Mouse (Mus musculus): Measurements from ENCODE around the gene Abl2. TPM values are rescaled to one million over a fixed set of nuclear protein-coding genes. Genes with fewer than 3 reads are reported as not detected.

Abl2 gene
- polyA plus RNA-seq, 1 experiment from 2014 or later, result 6.9 TPM

GRCm38 (mm10) chr1:156673476-156674194 lies 115.0 kb downstream of the Abl2 start:
- peaks cover 4% of the 10 kb centered on the region; the same call in 1 of the 2 replicates for H3K4me1 ChIP-seq (ENCODE audit: control insufficient read depth, insufficient read depth, low read length)
- ATAC-seq (ENCODE audit: insufficient number of reproducible peaks, insufficient read depth, low FRiP score, low read depth), result 0 out of 2 replicates have a peak, but pooled peaks have one; percentile 21
- H3K4me2 ChIP-seq (replicated peaks; ENCODE audit: low read depth, low read length), result peak overlapping the region; percentile 97
- H3K27me3 ChIP-seq (ENCODE audit: control insufficient read depth, insufficient read depth, low read length), result no peaks in the 10 kb centered on the region
- H3K9me3 ChIP-seq (ENCODE audit: control insufficient read depth, low read depth, low read length), result no peaks in the 10 kb centered on the region
- peak overlapping the region; percentile 51 for H3K4me3 ChIP-seq (ENCODE audit: low read depth, low read length)
- H3K9ac ChIP-seq (replicated peaks; ENCODE audit: low read depth, low read length), result peak overlapping the region; percentile 33
- no peaks in the 10 kb centered on the region for H3K36me3 ChIP-seq (ENCODE audit: control insufficient read depth, insufficient read depth, low read length)
- 2% methylated on average over 29 of the region's 29 CpGs for WGBS
- H3K27ac ChIP-seq (ENCODE audit: low read length), result no peak overlapping the region

DNA sequence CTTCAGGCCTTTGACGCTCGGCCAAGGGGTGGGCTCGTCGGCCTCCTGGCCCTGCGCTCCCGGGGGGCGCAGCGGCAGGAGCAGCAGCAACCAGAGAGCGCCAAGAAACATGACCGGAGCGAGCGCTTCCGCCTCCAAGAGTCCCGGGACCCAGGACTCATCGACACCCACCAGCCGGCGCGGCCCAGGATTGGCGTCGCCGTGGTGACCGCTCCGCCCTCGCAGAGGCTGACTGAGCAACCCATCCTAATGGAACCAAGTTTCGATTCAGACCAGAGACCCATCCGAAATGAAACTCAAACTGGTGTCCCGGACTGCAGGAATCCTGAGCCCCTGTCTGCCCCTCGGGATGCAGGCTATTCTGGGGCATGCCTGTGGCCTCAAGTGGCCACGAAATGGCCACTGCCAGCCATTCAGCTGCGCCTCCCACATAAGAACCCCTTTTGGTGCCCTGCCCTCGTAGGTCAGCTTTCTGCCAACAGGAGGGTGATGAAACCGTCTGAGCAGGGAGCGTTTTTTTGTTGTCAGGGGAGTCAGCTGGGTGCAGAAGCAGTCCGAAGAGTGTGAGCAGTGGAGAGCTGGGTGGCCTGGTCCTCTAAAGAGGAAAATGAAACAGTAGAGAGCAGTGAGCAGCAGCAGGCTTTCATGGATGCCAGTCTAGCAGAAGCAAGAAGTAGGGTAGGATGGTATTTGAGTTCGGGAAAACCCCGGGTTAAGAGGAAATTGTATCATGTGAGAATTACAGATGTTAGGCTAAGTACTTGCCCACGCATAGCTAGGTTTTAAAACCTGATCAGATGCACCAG lies 115.8 kb downstream of the Abl2 start, which contains the start of gene Tor3a:
Tor3a (minus strand) TSS at position 162 of the 806 bp plus-strand sequence.
- ATAC-seq (ENCODE audit: insufficient number of reproducible peaks, insufficient read depth, low FRiP score, low read depth), result peak; percentile 85
- Histone ChIP-seq H3K4me1 (ENCODE audit: control insufficient read depth, insufficient read depth, low read length) (peaks cover 4% of the 10 kb centered on the region; the same call in 1 of the 2 replicates), H3K36me3 (ENCODE audit: control insufficient read depth, insufficient read depth, low read length) (0 out of 2 replicates have a peak, but pooled peaks cover 1% of the 10 kb centered on the region), H3K27me3 (ENCODE audit: control insufficient read depth, insufficient read depth, low read length) (no peaks in the 10 kb centered on the region), H3K4me3 (ENCODE audit: low read depth, low read length) (peak within 1 kb of the TSS; percentile 51), H3K9ac (replicated peaks; ENCODE audit: low read depth, low read length) (peak within 1 kb of the TSS; percentile 33), H3K9me3 (ENCODE audit: control insufficient read depth, low read depth, low read length) (no peaks in the 10 kb centered on the region), H3K27ac (ENCODE audit: low read length) (no peak within 1 kb of the TSS), H3K4me2 (replicated peaks; ENCODE audit: low read depth, low read length) (peak within 1 kb of the TSS; percentile 97)
- WGBS, result 9% methylated on average over 37 of the region's 37 CpGs

- Histone ChIP-seq H3K4me1 (ENCODE audit: control insufficient read depth, insufficient read depth, low read length) (peaks cover 4% of the 10 kb centered on the region; the same call in 1 of the 2 replicates), H3K4me3 (ENCODE audit: low read depth, low read length) (no peak overlapping the region), H3K27ac (ENCODE audit: low read length) (no peak overlapping the region), H3K36me3 (ENCODE audit: control insufficient read depth, insufficient read depth, low read length) (peaks cover 13% of the 10 kb centered on the region), H3K4me2 (replicated peaks; ENCODE audit: low read depth, low read length) (no peak overlapping the region), H3K9ac (replicated peaks; ENCODE audit: low read depth, low read length) (no peak overlapping the region), H3K27me3 (ENCODE audit: control insufficient read depth, insufficient read depth, low read length) (no peaks in the 10 kb centered on the region), H3K9me3 (ENCODE audit: control insufficient read depth, low read depth, low read length) (no peaks in the 10 kb centered on the region)
- 37% methylated on average over 12 of the region's 12 CpGs for WGBS
- no peak for ATAC-seq (ENCODE audit: insufficient number of reproducible peaks, insufficient read depth, low FRiP score, low read depth)
These were observed 117.6 kb downstream of the Abl2 start for GRCm38 (mm10) chr1:156676171-156676570.

GRCm38 (mm10) chr1:156676596-156676995 lies 118.0 kb downstream of the Abl2 start:
- Histone ChIP-seq H3K9ac (replicated peaks; ENCODE audit: low read depth, low read length) (no peak overlapping the region), H3K4me3 (ENCODE audit: low read depth, low read length) (no peak overlapping the region), H3K4me2 (replicated peaks; ENCODE audit: low read depth, low read length) (no peak overlapping the region), H3K9me3 (ENCODE audit: control insufficient read depth, low read depth, low read length) (no peaks in the 10 kb centered on the region), H3K27ac (ENCODE audit: low read length) (no peak overlapping the region), H3K27me3 (ENCODE audit: control insufficient read depth, insufficient read depth, low read length) (no peaks in the 10 kb centered on the region), H3K36me3 (ENCODE audit: control insufficient read depth, insufficient read depth, low read length) (peaks cover 15% of the 10 kb centered on the region), H3K4me1 (ENCODE audit: control insufficient read depth, insufficient read depth, low read length) (peaks cover 4% of the 10 kb centered on the region; the same call in 1 of the 2 replicates)
- WGBS, result 83% methylated on average over 5 of the region's 5 CpGs
- no peak for ATAC-seq (ENCODE audit: insufficient number of reproducible peaks, insufficient read depth, low FRiP score, low read depth)

- Histone ChIP-seq H3K9ac (replicated peaks; ENCODE audit: low read depth, low read length) (no peak overlapping the region), H3K4me2 (replicated peaks; ENCODE audit: low read depth, low read length) (no peak overlapping the region), H3K9me3 (ENCODE audit: control insufficient read depth, low read depth, low read length) (no peaks in the 10 kb centered on the region), H3K4me1 (ENCODE audit: control insufficient read depth, insufficient read depth, low read length) (peaks cover 4% of the 10 kb centered on the region; the same call in 1 of the 2 replicates), H3K27ac (ENCODE audit: low read length) (no peak overlapping the region), H3K27me3 (ENCODE audit: control insufficient read depth, insufficient read depth, low read length) (no peaks in the 10 kb centered on the region), H3K36me3 (ENCODE audit: control insufficient read depth, insufficient read depth, low read length) (peaks cover 15% of the 10 kb centered on the region), H3K4me3 (ENCODE audit: low read depth, low read length) (no peak overlapping the region)
- ATAC-seq (ENCODE audit: insufficient number of reproducible peaks, insufficient read depth, low FRiP score, low read depth), result no peak
- 74% methylated on average over 3 of the region's 3 CpGs for WGBS
These were observed 118.6 kb downstream of the Abl2 start for GRCm38 (mm10) chr1:156677230-156677629.

DNA sequence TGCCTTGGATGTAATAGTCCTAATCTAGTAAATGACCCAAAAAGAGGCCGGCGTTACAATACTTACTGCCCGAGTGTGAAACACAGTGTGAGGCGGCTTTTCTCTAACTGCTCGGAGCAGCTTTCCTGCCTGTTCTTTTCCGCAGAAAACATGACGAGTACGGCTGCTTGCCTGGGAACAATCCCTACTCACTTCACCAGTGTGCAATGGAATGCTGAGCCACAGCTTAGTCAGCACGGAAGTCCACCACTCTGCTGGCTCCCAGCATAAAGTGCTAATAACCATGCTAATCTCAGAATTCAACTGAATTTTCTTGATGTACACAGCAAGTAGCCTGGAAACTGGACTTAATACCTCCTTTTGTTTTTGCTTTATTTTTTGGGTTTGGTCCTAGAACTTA lies 121.0 kb downstream of the Abl2 start:
- no peak for ATAC-seq (ENCODE audit: insufficient number of reproducible peaks, insufficient read depth, low FRiP score, low read depth)
- 93% methylated on average over 9 of the region's 9 CpGs for WGBS
- no peak overlapping the region for H3K27ac ChIP-seq (ENCODE audit: low read length)

GRCm38 (mm10) chr1:156686025-156686661 lies 127.6 kb downstream of the Abl2 start:
- Histone ChIP-seq H3K4me1 (ENCODE audit: control insufficient read depth, insufficient read depth, low read length) (no peaks in the 10 kb centered on the region), H3K9me3 (ENCODE audit: control insufficient read depth, low read depth, low read length) (no peaks in the 10 kb centered on the region), H3K36me3 (ENCODE audit: control insufficient read depth, insufficient read depth, low read length) (peaks cover 64% of the 10 kb centered on the region), H3K4me2 (replicated peaks; ENCODE audit: low read depth, low read length) (no peak overlapping the region), H3K27me3 (ENCODE audit: control insufficient read depth, insufficient read depth, low read length) (no peaks in the 10 kb centered on the region), H3K9ac (replicated peaks; ENCODE audit: low read depth, low read length) (no peak overlapping the region), H3K4me3 (ENCODE audit: low read depth, low read length) (no peak overlapping the region), H3K27ac (ENCODE audit: low read length) (no peak overlapping the region)
- 75% methylated on average over 7 of the region's 7 CpGs for WGBS
- ATAC-seq (ENCODE audit: insufficient number of reproducible peaks, insufficient read depth, low FRiP score, low read depth), result no peak

More for the DNA sequence above, 121.0 kb downstream of the Abl2 start:
- H3K4me2 ChIP-seq (replicated peaks; ENCODE audit: low read depth, low read length), result no peak overlapping the region
- 0 out of 2 replicates have a peak, but pooled peaks cover under 1% of the 10 kb centered on the region for H3K4me1 ChIP-seq (ENCODE audit: control insufficient read depth, insufficient read depth, low read length)
- no peak overlapping the region for H3K4me3 ChIP-seq (ENCODE audit: low read depth, low read length)
- no peaks in the 10 kb centered on the region for H3K27me3 ChIP-seq (ENCODE audit: control insufficient read depth, insufficient read depth, low read length)
- H3K36me3 ChIP-seq (ENCODE audit: control insufficient read depth, insufficient read depth, low read length), result peaks cover 24% of the 10 kb centered on the region
- no peaks in the 10 kb centered on the region for H3K9me3 ChIP-seq (ENCODE audit: control insufficient read depth, low read depth, low read length)
- no peak overlapping the region for H3K9ac ChIP-seq (replicated peaks; ENCODE audit: low read depth, low read length)
